Mouse (Mus musculus) hindbrain, embryonic 14.5 days (tissue): Measurements from ENCODE around the gene Actr1b. TPM values are rescaled to one million over a fixed set of nuclear protein-coding genes. Genes with fewer than 3 reads are reported as not detected.
A peak's percentile ranks its signal among the peaks of the same experiment; 100 is the strongest.

Source experiments
- ATAC-seq: fragments of 200-750 bp; cut with Nextera tagmentation; 2 replicates; pipeline ENCODE4 v1.8.0; 2017; ENCODE audit warnings: moderate number of reproducible peaks, mild to moderate bottlenecking, moderate TSS enrichment, moderate library complexity; ENCODE audit not compliant: low FRiP score
- DNase-seq: peaks from one replicate; pipeline ENCODE4 v3.0.0-alpha.2; 2015; ENCODE audit warnings: low spot score
- H3K27ac ChIP-seq: fragments of 300-500 bp; sonication (generic); 2 replicates; pipeline ENCODE4 v1.5.1; 2014; ENCODE audit warnings: mild to moderate bottlenecking, moderate library complexity
- H3K27me3 ChIP-seq: fragments of 300-500 bp; sonication (generic); 2 replicates; pipeline ENCODE4 v1.6.1; 2014; ENCODE audit warnings: mild to moderate bottlenecking, low read length, mixed read lengths; ENCODE audit not compliant: control insufficient read depth, insufficient read depth
- H3K36me3 ChIP-seq: fragments of 300-500 bp; sonication (generic); replicated peaks from 2 replicates; pipeline ENCODE4 v1.6.1; 2014; ENCODE audit not compliant: control insufficient read depth, insufficient read depth
- H3K4me1 ChIP-seq: fragments of 300-500 bp; sonication (generic); replicated peaks from 2 replicates; pipeline ENCODE4 v1.6.1; 2014; ENCODE audit warnings: antibody characterized with exemption, low read length, mixed read lengths; ENCODE audit not compliant: control insufficient read depth, insufficient read depth
- H3K4me2 ChIP-seq: fragments of 300-500 bp; sonication (generic); replicated peaks from 2 replicates; pipeline ENCODE4 v1.6.1; 2014; ENCODE audit warnings: mild to moderate bottlenecking, moderate library complexity
- H3K4me3 ChIP-seq: fragments of 300-500 bp; sonication (generic); replicated peaks from 2 replicates; pipeline ENCODE4 v1.5.1; 2014; ENCODE audit warnings: mild to moderate bottlenecking, low read length
- H3K9ac ChIP-seq: fragments of 300-500 bp; sonication (generic); 2 replicates; pipeline ENCODE4 v1.6.1; 2014
- H3K9me3 ChIP-seq: fragments of 300-500 bp; sonication (generic); 2 replicates; pipeline ENCODE4 v1.6.1; 2016; ENCODE audit warnings: low read length; ENCODE audit not compliant: control insufficient read depth
- WGBS: fragments of 180-500 bp; shearing (Covaris S2); extraction: QIAGEN DNeasy Blood & Tissue Kit; methylation state at CpG from one replicate; pipeline ENCODE4 v1.1.7; 2014; 5-methylcytosine and 5-hydroxymethylcytosine counted together
- polyA plus RNA-seq: library from polyadenylated mRNA; unstranded; fragments of >200 nt; fragmentation: Nextera tagmentation; extraction: Ambion mirVana; gene quantifications from 2 replicates; pipeline ENCODE4 v1.2.1, GENCODE M21; 2014

Gene Actr1b
- polyA plus RNA-seq, 1 experiment from 2014 or later, result 95.0 TPM

- under 1% methylated on average over 33 of the region's 33 CpGs for WGBS
- peak; percentile 52 for DNase-seq
- H3K9ac ChIP-seq, result peak overlapping the region; percentile 94
- no peaks in the 10 kb centered on the region for H3K9me3 ChIP-seq
- peaks cover 19% of the 10 kb centered on the region for H3K4me1 ChIP-seq
- peak overlapping the region; percentile 79 for H3K27ac ChIP-seq
- peaks cover 32% of the 10 kb centered on the region for H3K36me3 ChIP-seq
- ATAC-seq, result peak; percentile 74
- peak overlapping the region; percentile 97 for H3K4me3 ChIP-seq
- H3K27me3 ChIP-seq, result no peaks in the 10 kb centered on the region
- H3K4me2 ChIP-seq, result peak overlapping the region; percentile 89
Observed at GRCm38 (mm10) chr1:36709055-36709853, 5.0 kb downstream of the Actr1b start.

- H3K4me1 ChIP-seq, result peaks cover 19% of the 10 kb centered on the region
- WGBS, result 80% methylated on average over 1 of the region's 1 CpGs
- H3K36me3 ChIP-seq, result peaks cover 39% of the 10 kb centered on the region
- H3K9me3 ChIP-seq, result no peaks in the 10 kb centered on the region
- no peak for DNase-seq
- no peaks in the 10 kb centered on the region for H3K27me3 ChIP-seq
- no peak overlapping the region for H3K27ac ChIP-seq
- H3K4me2 ChIP-seq, result peak overlapping the region; percentile 89
- peak overlapping the region; percentile 97 for H3K4me3 ChIP-seq
- H3K9ac ChIP-seq, result peak overlapping the region; percentile 94
- no peak for ATAC-seq
Observed at GRCm38 (mm10) chr1:36708626-36709025, 5.6 kb downstream of the Actr1b start.

- no peak for DNase-seq
- 69% methylated on average over 3 of the region's 3 CpGs for WGBS
- Histone ChIP-seq H3K9me3 (no peaks in the 10 kb centered on the region), H3K27me3 (no peaks in the 10 kb centered on the region), H3K4me3 (no peak overlapping the region), H3K4me1 (peaks cover 19% of the 10 kb centered on the region), H3K36me3 (peaks cover 47% of the 10 kb centered on the region), H3K4me2 (0 out of 2 replicates have a peak overlapping the region, but pooled peaks have one; percentile 89), H3K27ac (no peak overlapping the region), H3K9ac (no peak overlapping the region; the same call in 1 of the 2 replicates)
- no peak for ATAC-seq
Observed at GRCm38 (mm10) chr1:36707797-36708196, 6.4 kb downstream of the Actr1b start.

GRCm38 (mm10) chr1:36707166-36707565 is 7.1 kb downstream of the Actr1b start:
- 87% methylated on average over 2 of the region's 2 CpGs for WGBS
- H3K36me3 ChIP-seq, result peaks cover 53% of the 10 kb centered on the region

GRCm38 (mm10) chr1:36697030-36697429 is 17.2 kb downstream of the Actr1b start:
- Histone ChIP-seq H3K9ac (no peak overlapping the region), H3K4me1 (peaks cover 5% of the 10 kb centered on the region), H3K36me3 (peaks cover 63% of the 10 kb centered on the region), H3K27me3 (no peaks in the 10 kb centered on the region), H3K4me2 (no peak overlapping the region), H3K27ac (no peak overlapping the region), H3K9me3 (no peaks in the 10 kb centered on the region), H3K4me3 (no peak overlapping the region)
- WGBS, result 76% methylated on average over 5 of the region's 5 CpGs
- ATAC-seq, result no peak
- no peak for DNase-seq

More at GRCm38 (mm10) chr1:36707166-36707565, 7.1 kb downstream of the Actr1b start:
- H3K4me3 ChIP-seq, result no peak overlapping the region
- H3K27me3 ChIP-seq, result no peaks in the 10 kb centered on the region
- no peak overlapping the region for H3K27ac ChIP-seq
- H3K9me3 ChIP-seq, result no peaks in the 10 kb centered on the region
- DNase-seq (no peak), ATAC-seq (no peak)
- H3K4me2 ChIP-seq, result no peak overlapping the region
- peaks cover 19% of the 10 kb centered on the region for H3K4me1 ChIP-seq
- 0 out of 2 replicates have a peak overlapping the region, but pooled peaks have one; percentile 11 for H3K9ac ChIP-seq

- H3K9ac ChIP-seq, result no peak overlapping the region
- peaks cover 58% of the 10 kb centered on the region for H3K36me3 ChIP-seq
- no peak overlapping the region for H3K4me2 ChIP-seq
- DNase-seq, result no peak
- no peaks in the 10 kb centered on the region for H3K27me3 ChIP-seq
- peaks cover 6% of the 10 kb centered on the region for H3K4me1 ChIP-seq
- H3K27ac ChIP-seq, result no peak overlapping the region
- H3K9me3 ChIP-seq, result no peaks in the 10 kb centered on the region
- ATAC-seq, result no peak
- 74% methylated on average over 6 of the region's 6 CpGs for WGBS
- no peak overlapping the region for H3K4me3 ChIP-seq
Observed at GRCm38 (mm10) chr1:36696411-36696810, 17.8 kb downstream of the Actr1b start.

GRCm38 (mm10) chr1:36694871-36695270 is 19.4 kb downstream of the Actr1b start:
- Histone ChIP-seq H3K4me3 (no peak overlapping the region), H3K9me3 (no peaks in the 10 kb centered on the region), H3K27ac (no peak overlapping the region), H3K36me3 (peaks cover 43% of the 10 kb centered on the region), H3K9ac (no peak overlapping the region), H3K4me1 (peaks cover 6% of the 10 kb centered on the region), H3K4me2 (no peak overlapping the region), H3K27me3 (no peaks in the 10 kb centered on the region)
- DNase-seq (no peak), ATAC-seq (no peak)
- WGBS, result 89% methylated on average over 6 of the region's 6 CpGs

GRCm38 (mm10) chr1:36691271-36692155 is 22.7 kb downstream of the Actr1b start, which contains the start of gene Cox5b:
TSS of gene Cox5b (plus strand) at chr1:36691449.
- Histone ChIP-seq H3K4me1 (peaks cover 6% of the 10 kb centered on the region), H3K9ac (peak within 1 kb of the TSS; percentile 81), H3K36me3 (peaks cover 25% of the 10 kb centered on the region), H3K27ac (peak within 1 kb of the TSS; percentile 52; the same call in 1 of the 2 replicates), H3K4me3 (peak within 1 kb of the TSS; percentile 76), H3K27me3 (no peaks in the 10 kb centered on the region), H3K9me3 (no peaks in the 10 kb centered on the region), H3K4me2 (peak within 1 kb of the TSS; percentile 87)
- peak; percentile 99 for DNase-seq
- WGBS, result 1% methylated on average over 67 of the region's 68 CpGs
- ATAC-seq, result peak; percentile 95
